Mouse (Mus musculus) spleen, postnatal 14 days (tissue): ENCODE measurements around the gene Eif4enif1.
A peak's percentile ranks its signal among the peaks of the same experiment; 100 is the strongest.
"Not testable (repeated sequence)": the region's sequence is repeated elsewhere in the genome, so short reads cannot be mapped to it uniquely, and the experiment has no call there.

Source experiments
- DNase-seq, 2 experiments: peaks; one replicate each; pipeline ENCODE4 v3.0.0; 2021 to 2022; ENCODE audit warnings: low spot score in 2 of 2

The Eif4enif1 gene

DNA sequence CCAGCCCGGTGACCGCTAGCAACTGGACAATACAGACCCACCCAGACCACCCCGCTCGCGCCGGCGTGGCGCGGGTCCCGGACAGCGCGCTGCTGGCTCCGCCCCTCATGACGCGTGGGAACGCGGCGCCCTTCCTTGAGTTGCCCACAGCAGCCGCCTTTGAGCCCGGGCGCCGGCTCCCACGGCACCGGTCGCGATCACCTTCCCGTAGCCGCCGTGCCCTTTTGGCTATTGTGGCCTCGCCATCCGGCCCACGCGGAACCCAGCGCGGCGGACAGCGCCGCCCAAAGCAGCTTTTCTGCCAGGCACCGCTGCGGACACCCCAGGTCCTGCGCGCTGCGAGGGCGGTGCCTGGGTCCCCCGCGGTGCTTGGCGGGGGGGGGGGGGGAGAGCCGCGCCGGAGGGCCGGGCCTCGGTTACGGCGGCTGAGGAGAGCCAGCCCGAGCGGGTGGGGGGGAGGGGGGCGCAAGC is at the start of gene Eif4enif1:
Gene Eif4enif1 (plus strand): TSS at position 162 of the 471 bp plus-strand sequence.
- peak; percentile 75 to 83 for DNase-seq

DNA sequence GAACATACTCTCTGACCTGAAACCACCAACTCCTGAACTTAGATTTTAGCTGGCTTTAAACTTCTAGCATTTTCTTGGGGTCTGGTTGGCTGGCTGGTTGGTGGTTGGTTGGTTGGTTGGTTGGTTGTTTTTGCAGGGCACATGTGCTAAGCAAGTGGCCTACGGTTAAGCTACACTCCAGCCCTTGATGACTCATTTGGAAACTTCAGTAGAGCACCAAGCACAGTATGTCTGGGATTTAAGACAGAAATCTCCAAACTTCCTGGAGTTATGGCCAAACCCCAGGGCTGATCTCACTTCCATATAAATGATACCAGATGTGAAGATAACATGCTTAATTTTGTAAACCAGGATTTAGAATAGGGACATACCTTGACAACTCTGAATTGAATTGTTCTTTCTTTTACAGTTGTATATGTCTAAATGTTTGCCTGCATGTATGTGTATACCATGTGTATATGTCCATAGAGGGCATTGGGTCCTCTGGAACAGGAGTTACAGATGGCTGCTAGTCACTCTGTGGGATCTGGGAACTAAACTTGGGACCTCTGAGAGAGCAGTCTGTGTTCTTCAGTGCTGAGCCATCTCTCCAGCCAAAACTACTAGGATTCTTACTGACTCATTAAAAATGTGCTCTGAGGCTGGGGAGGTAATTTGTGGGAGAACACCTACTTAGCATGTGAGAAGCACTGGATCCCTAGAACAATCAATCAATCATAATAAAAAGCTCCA is 48.4 kb upstream of the Eif4enif1 start:
- DNase-seq: peak; percentile 66 to 72

DNA sequence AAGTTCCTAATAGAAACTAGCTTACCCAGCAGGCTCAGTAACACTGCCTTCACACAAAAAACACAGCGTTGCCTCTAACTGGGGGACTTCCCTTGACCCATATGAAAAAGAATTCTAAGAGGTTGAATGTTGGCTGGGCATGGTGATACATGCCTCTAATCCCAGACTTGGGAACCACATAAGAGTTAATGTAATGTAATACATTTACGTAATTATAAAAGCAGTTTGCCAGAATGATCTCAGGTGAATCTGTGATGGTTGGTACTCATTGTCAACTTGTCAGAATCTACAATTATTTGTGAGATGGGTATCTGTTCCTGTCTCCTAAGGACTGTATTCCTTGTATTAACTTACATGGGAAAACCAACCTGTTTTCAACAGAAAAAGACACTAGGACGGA is 45.2 kb upstream of the Eif4enif1 start:
- not testable (repeated sequence) for DNase-seq

DNA sequence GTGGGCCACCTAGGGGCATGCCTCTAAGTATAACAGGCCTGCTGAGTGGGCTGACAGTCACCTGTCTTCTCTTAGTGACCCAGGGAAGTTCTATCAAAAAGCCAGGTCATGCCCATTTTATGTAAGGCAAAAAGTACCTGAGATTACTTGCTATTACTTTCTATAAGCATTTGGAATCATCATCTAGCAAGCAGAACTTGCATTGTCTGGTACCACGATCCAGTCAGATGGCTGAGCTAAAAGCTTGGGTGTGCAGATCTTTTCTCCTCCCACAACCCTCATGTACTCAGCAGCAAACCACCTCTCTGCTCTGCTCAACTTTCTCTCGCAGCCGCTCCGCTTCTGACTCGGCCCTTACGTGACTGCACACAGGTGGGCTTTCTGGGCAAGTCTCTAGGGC is 44.2 kb upstream of the Eif4enif1 start:
- not testable (repeated sequence) for DNase-seq

DNA sequence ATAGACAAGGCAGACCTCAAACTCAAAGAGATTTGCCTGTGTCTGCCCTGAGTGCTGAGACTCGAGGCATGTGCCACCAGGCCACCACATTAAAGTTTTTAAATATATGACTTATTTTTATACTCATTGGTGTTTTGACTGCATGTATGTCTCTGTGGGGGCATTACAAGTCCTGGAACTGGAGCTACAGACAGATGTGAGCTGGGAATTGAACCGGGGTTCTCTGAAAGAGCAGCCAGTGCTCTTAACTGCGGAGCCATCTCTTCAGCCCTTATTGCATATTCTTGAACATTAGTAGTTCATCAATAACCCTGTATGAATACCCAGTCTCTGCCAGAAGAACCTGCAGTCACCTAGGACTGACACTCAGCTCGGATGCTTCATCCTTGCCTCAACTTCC is 43.4 kb upstream of the Eif4enif1 start:
- not testable (repeated sequence) for DNase-seq

DNA sequence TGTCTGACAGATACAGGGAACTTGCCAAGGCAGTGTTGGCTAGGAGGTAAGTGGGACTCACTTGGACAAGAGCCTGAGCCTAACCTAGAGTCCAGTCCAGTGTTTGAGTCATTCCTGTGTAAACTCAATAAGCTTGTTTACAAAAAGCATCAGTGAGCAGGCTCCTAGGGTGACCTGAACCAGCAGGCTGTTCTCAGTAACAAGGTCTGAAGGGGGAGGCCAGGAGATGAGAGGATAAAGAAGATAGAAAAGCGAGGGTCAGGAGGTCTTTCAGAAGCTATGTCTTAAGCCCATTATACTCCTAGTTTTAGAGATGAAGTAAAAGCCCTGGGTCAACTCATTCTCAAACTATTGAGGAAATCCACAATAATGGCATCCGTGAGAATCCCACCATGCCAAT is 40.8 kb upstream of the Eif4enif1 start:
- DNase-seq: peak; percentile 64 to 69

DNA sequence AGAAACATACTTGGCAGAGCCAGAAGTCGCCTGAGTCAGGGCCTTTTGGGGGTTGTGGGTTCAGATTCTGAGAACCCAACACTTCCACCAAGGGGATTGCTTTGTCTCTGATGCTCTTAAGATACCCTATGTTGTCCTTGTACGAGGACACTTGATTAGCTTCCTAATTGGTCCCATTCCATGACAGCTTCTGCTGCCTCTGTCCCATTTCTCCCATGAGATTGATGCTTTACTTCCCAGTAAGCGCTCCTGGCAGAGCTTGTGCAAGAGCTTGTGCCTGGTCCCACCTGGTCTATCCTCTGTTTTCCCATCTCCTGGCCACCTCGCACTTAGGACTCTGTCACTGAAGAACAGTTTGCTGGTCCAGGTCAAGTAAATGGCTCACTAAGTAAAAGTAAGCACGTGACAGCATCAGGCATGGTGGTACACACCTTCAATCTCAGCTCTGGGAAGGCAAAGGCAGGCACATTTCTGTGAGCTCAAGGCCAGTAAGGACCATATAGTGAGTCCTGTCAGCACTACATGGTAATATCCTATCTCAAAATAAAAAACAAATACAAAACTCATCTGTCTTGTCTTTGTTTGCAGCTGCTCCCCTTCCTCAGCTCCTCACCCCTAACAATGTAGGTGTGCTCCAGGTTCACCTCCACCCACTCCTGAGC is 39.8 kb upstream of the Eif4enif1 start:
- DNase-seq: peak; percentile 53 to 72

DNA sequence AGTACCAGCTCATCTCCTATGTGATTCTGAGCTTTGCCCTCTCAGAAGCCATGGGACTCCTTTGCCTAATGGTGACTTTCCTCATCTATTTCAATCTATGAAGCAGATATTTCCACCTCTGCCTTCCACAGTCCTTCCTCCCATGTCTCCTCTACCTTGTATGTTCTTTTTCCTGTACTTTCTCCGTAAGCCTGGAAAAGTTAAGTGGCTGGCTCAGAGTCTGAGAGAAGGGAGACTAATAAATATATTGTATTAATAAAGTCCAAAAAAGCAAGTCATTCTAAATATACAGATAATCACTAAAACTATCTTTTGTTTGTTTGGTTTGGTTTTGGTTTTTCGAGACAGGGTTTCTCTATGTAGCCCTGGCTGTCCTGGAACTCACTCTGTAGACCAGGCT is 39.1 kb upstream of the Eif4enif1 start:
- DNase-seq: peak in 1 of 2 experiments; percentile 54

DNA sequence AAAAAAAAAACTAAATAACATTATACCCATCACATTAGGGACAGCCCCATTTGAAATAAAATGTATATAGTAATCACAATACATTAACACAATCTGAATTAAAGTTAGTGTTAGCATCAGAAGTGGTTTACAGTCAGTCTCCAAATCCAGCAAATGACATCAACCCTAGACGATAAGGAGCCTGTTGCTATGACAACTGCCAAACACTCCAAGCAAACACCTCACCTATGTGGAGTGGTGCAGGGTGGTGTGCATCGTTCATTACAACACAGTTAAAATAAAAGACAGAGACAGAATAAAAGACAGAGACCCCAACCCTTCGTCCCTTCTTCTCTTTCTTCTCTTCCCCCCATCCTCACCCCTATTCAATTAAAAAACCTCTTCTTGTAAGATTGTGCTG is 38.5 kb upstream of the Eif4enif1 start:
- not testable (repeated sequence) for DNase-seq

DNA sequence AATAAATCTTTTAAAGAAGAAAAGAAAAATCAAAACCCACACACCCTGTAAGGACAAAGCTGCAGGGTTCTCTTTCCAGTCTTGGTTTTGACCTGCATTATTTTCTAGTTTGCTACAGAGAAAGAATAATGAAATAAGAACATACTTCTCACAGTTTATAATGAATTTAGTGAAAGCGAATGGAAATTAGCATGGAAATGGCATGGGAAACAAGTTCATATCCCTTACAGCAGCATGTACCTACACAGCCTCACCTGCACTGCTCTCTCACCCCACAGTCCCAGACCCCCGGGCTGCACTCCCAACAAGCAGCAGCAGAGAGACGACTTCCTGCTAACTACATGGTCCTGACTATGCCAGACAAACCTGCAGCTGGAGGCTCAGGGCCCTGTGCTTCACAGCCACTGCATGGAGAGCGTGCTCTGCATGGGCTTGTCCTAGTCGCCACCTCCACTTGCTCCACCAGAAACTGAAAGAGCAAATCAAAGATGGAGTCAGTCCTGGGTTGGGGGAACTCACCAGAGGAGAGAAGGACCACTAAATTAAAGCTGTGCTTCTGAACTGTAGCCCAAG is 36.9 kb upstream of the Eif4enif1 start:
- DNase-seq: not testable (repeated sequence)

DNA sequence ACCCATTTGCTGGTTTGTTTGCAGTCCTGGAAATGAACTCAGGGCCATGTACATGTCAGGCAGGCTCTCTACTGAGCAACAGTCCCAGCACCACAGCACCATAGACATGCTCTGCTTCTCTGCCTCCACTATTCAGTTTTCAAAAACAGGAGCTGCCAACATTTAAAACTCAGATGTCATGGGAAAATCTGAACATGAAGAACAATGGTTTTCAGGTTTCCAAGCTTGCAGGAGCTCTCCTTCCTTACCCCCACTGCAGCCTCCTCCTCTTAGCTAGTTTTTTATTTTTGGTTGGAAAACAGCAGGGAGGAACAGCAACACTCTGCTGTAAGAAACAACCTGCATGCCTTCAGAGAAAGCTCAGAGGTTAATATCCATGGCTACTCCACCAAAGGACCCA is 35.9 kb upstream of the Eif4enif1 start:
- peak in 1 of 2 experiments; percentile 20 for DNase-seq

DNA sequence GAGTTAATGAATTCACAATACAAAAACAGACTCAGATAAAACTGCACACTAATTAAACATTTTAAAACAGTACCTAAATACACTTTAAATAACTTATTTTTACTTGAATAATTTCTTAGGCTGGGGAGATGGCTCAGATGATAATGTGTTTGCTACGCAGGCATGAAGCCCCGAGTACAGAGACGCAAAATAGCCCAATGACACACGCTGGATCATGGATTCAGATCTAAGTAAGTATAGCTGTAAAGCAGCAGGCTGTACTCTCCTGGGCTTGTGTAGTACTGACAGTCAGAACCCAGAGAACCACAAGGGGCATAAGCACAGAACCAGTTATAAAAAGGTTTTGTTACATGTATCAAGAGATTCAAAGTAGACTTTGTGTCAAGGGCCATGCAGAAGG is 35.1 kb upstream of the Eif4enif1 start:
- not testable (repeated sequence) for DNase-seq

DNA sequence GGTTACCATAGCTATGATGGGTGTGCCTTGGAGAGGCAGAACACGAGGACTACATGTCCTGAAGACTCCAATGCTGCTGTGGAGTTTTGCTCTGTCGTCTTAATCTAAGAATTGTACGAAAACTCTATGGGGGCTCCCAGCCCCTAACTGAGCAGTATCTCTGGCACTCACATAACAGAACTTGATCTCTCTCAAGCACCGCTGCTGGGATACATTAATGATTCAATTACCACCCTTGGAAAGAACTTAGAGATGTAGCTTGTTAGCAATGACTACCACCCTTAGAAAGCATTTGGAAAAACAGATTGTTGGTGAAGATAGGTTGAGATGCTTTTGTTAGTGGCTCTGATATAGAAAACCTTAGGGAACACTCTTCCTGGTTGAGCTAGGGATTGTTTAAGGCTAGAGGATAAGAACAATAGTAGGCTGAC is 34.6 kb upstream of the Eif4enif1 start:
- DNase-seq: peak; percentile 48 to 54

DNA sequence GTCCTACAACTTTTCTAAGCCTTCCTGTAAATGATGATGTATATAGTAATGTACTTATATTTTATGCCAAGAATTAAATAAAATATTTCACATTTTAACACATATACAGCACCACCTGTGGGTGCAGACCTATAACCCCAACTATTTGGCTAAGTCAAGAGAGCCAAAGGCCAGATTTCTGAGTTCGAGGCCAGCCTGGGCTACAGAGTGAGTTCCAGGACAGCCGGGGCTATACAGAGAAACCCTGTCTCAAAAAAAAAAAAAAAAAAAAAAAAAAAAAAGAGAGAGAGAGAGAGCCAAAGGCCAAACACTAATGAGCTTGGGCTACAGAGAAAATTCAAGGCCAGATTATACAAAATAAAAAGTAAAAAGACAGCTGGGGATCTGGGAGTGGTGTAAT is 33.1 kb upstream of the Eif4enif1 start:
- DNase-seq: peak; percentile 40 to 67

DNA sequence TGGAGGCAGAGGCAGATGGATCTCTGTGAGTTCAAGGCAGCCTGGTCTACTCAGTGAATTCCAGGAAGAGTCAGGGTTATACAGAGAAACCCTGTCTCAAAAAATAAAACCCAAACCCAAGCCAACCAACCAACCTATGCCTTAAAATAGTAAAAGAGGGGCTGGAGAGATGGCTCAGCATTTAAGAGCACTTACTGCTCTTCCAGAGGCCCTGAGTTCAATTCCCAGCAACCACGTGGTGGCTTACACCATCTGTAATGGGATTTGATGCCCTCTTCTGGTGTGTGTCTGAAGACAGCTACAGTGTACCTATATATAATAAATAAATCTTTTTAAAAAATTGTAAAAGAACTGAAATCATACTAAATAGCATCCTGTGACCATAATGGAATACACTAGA is 30.3 kb upstream of the Eif4enif1 start:
- peak; percentile 61 to 75 for DNase-seq

DNA sequence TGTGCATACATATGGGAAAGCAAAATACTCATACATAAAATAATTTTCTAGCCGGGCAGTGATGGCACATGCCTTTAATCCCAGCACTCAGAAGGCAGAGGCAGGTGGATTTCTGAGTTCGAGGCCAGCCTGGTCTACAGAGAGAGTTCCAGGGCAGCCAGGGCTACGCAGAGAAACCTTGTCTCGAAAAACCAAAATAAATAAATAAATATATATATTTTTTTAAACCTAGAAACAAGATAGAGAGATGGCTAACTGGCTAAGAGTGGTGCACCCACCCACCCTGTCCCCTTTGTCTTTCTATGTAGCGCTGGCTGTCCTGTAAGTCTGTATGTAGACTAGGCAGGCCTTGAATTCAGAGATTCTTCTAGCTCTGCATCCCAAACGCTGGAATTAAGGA is 29.7 kb upstream of the Eif4enif1 start:
- not testable (repeated sequence) for DNase-seq

DNA sequence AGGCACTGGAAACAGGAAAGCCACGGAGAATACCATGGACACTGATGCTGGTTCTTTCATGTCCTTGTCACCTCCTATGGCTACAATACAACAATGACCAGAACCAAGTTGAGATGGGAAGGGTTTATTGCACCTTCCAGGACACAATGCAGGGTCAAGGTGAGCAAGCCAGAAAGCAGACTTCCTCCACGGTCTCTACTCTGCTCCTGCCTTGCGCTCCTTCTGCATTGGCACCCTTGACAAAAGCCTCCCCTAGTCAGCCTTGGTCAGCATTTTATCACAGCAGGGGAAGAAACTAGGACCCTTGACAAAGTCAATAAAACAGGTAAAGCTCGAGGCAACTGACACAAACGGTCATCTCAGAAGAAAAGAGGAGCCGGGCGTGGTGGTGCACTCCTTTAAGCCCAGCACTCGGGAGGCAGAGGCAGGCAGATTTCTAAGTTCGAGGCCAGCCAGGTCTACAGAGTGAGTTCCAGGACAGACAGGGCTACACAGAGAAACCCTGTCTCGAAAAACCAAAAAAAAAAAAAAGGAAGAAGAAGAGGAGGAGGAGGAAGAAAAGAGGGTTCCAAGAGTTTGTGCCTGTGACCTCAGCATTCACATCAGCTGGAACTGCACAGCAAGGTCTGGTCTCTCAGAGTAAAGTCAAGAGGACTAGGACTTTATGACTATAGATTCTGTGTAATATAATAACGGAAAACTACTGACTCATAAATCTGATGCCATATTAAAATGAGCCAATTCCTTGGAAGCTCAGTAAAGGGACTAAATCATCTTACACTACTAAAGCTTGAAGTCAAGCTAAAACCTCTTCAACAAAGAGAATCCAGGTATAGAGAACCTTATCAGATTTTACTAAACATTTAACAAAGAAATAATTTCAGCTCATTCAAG is 28.5 kb upstream of the Eif4enif1 start:
- peak; percentile 68 to 76 for DNase-seq

DNA sequence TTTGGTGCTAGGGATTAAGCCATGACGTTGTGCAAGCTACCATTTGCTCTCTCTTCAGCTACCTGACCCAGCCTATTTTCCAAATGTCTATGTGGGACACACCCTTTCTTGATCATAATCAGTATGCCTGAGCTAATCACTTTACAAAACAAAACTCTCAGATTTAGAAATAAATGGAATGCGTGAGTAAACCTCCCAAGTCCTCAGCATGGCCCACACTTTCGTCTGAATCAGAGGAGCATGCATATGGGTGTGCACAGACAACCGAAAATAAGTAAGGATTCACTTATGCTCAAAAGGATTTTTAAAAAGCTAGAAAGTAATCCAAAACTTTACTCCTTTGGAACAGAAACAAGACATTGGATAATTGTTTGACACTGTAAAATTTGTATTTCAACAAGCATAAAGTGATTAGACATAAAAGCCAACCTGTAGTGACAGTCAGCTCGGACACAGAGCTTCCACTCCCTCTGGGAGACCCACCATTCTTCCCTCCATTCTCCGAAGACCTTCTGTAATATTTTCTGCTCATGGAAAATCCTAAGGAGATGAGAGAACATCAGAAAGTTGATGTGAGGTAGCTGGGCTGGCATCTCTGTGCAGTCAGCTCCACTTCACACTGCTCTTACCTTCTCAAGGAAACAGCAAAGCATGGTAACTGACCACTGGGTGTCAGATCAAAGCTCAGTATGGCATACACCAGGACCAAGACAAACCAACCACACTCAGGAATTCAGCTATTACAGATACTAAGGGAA is 23.0 kb upstream of the Eif4enif1 start:
- peak; percentile 57 to 65 for DNase-seq

DNA sequence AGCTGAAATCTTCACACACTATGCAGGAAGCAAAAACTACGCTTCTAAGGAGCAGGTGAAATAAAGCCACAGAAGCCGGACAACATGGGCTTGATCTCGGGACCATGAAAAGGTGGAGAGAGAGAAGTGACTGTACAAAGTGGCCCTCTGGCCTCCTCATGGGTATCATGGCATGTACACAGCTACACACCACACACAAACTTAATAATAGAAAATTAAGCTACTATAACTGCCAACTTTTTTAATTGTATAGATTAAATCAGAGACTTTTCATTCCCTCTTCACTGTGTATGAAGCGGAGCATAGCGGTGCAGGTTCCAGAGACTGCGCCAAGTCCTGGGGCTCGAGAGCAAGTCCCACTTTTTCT is 22.5 kb upstream of the Eif4enif1 start:
- DNase-seq: peak; percentile 39 to 56

DNA sequence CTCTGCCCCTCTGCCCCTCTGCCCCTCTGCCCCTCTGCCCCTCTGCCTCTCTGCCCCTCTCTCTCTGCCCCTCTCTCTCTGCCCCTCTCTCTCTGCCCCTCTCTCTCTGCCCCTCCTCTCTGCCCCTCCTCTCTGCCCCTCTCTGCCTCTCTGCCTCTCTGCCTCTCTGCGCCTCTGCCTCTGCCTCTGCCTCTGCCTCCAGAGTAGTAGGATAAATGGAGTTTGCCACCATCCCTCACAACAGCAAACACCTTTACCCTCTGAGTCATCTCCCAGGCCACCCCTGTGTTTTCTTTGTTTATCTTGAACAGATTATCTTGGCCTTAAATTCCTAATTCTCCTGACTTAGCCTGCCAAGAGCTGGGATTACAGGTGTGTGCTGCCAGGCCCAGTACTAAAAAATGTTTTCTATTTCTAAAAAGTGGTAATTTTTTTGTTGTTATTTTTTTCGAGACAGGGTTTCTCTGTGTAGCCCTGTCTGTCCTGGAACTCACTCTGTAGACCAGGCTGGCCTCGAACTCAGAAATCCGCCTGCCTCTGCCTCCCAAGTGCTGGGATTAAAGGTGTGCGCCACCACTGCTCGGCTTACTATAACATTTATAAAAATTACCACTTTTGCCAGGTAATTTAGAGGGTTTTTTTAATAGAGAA is 21.6 kb upstream of the Eif4enif1 start:
- DNase-seq: not testable (repeated sequence)
